In genomic region chr8:125384551-125385183, GRCm38 (mm10) we compare ENCODE assay signal across 20 mouse cellular contexts.
DNase-seq lines count a peak whose midpoint lies in the region; ATAC-seq and TF ChIP-seq lines count a peak whose summit lies in the region.
"Had no signal": no experiment of that assay in that cellular context is flagged by ENCODE, and none has a peak within 500 bp of the region (broad histone marks: within the 10 kb centered on the region; RNA-seq: fewer than 3 reads in every experiment).

No protein-coding gene starts in this region.

- peaks cover 58% of the 10 kb centered on the region for H3K4me1 ChIP-seq in heart, embryonic 13.5 days
- no peaks in the 10 kb centered on the region for H3K4me1 ChIP-seq in stomach, postnatal 0 days (replicated peaks; ENCODE audit: control insufficient read depth, insufficient read depth)
- 0 out of 2 replicates have a peak, but pooled peaks cover 8% of the 10 kb centered on the region for H3K4me1 ChIP-seq in intestine, postnatal 0 days (replicated peaks; ENCODE audit: control insufficient read depth, insufficient read depth, low read length)
- H3K4me1 ChIP-seq in neural tube, embryonic 15.5 days = peaks cover 29% of the 10 kb centered on the region

- intact Hi-C loops in heart, postnatal 10 days (cut with DNase I) = loop anchor here (2.0 to 5.0 kb wide), 2 partner anchors 16 to 32 kb away; no protein-coding TSS in a partner anchor

- no peak for DNase-seq in heart, postnatal 10 days
- DNase-seq in ovary, adult 18-20 months (ENCODE audit: low spot score) = peak; percentile 52
- DNase-seq in ovary, postnatal 14 days (ENCODE audit: low spot score) = no peak
- DNase-seq in fat pad, adult 2 months (ENCODE audit: extremely low read depth, low read depth, low spot score) = peak; percentile 47
- no peak for DNase-seq in stomach, postnatal 0 days (ENCODE audit: low spot score)
- DNase-seq: cerebellum, adult 11-12 months; gastrocnemius, postnatal 36 days; kidney, adult 2 months; kidney, postnatal 4 days; liver, postnatal 0 days; lung, postnatal 36 days; spleen, adult 18-20 months; thymus, postnatal 4 days had no signal

- TF ChIP-seq CTCF in stomach, postnatal 0 days (IDR thresholded peaks at IDR 0.05; ENCODE audit: low read depth) = no peak
- TF ChIP-seq CTCF in intestine, postnatal 0 days (IDR thresholded peaks at IDR 0.05; ENCODE audit: low read depth) = no peak

- TF ChIP-seq EP300 in stomach, postnatal 0 days (optimal IDR thresholded peaks at IDR 0.05) = no peak

- H3K27me3 ChIP-seq in heart, embryonic 13.5 days (replicated peaks) = no peaks in the 10 kb centered on the region
- no peaks in the 10 kb centered on the region for H3K27me3 ChIP-seq in stomach, postnatal 0 days (ENCODE audit: control insufficient read depth, insufficient read depth, low read length)
- H3K27me3 ChIP-seq in intestine, postnatal 0 days (replicated peaks; ENCODE audit: control insufficient read depth, insufficient read depth, low read length) = no peaks in the 10 kb centered on the region
- no peaks in the 10 kb centered on the region for H3K27me3 ChIP-seq in neural tube, embryonic 15.5 days (replicated peaks)
- H3K27me3 ChIP-seq: embryonic facial prominence, embryonic 13.5 days; limb, embryonic 12.5 days had no signal

- no peak for ATAC-seq in heart, embryonic 13.5 days (ENCODE audit: extremely low read depth, insufficient number of reproducible peaks, low FRiP score, low TSS enrichment)
- ATAC-seq in stomach, postnatal 0 days (ENCODE audit: low FRiP score, low TSS enrichment) = no peak
- no peak for ATAC-seq in intestine, postnatal 0 days
- no peak for ATAC-seq in neural tube, embryonic 15.5 days (ENCODE audit: low FRiP score)
- ATAC-seq: CD4-positive, CD25-positive, alpha-beta regulatory T cell, adult 4 months had no signal

- no peaks in the 10 kb centered on the region for H3K9me3 ChIP-seq in heart, embryonic 13.5 days
- H3K9me3 ChIP-seq in stomach, postnatal 0 days (ENCODE audit: control insufficient read depth, low read length) = no peaks in the 10 kb centered on the region
- no peaks in the 10 kb centered on the region for H3K9me3 ChIP-seq in intestine, postnatal 0 days (ENCODE audit: control insufficient read depth)
- no peaks in the 10 kb centered on the region for H3K9me3 ChIP-seq in neural tube, embryonic 15.5 days (replicated peaks)
- H3K9me3 ChIP-seq: embryonic facial prominence, embryonic 13.5 days; limb, embryonic 12.5 days had no signal

- no peak overlapping the region for H3K9ac ChIP-seq in heart, embryonic 13.5 days
- H3K9ac ChIP-seq in stomach, postnatal 0 days (ENCODE audit: low read length) = no peak overlapping the region
- no peak overlapping the region for H3K9ac ChIP-seq in intestine, postnatal 0 days (ENCODE audit: low read depth, low read length)
- no peak overlapping the region for H3K9ac ChIP-seq in neural tube, embryonic 15.5 days (replicated peaks)
- H3K9ac ChIP-seq: embryonic facial prominence, embryonic 13.5 days; limb, embryonic 12.5 days; liver, postnatal 0 days had no signal

- H3K36me3 ChIP-seq in heart, embryonic 13.5 days = no peaks in the 10 kb centered on the region
- no peaks in the 10 kb centered on the region for H3K36me3 ChIP-seq in stomach, postnatal 0 days (ENCODE audit: control insufficient read depth, insufficient read depth, low read length)
- H3K36me3 ChIP-seq in intestine, postnatal 0 days (ENCODE audit: control insufficient read depth, insufficient read depth) = no peaks in the 10 kb centered on the region
- H3K36me3 ChIP-seq in neural tube, embryonic 15.5 days = no peaks in the 10 kb centered on the region
- H3K36me3 ChIP-seq: embryonic facial prominence, embryonic 13.5 days; limb, embryonic 12.5 days had no signal

- WGBS in heart, embryonic 13.5 days = 90% methylated on average over 4 of the region's 4 CpGs
- 64% methylated on average over 4 of the region's 4 CpGs for WGBS in stomach, postnatal 0 days
- WGBS in intestine, postnatal 0 days = 89% methylated on average over 4 of the region's 4 CpGs
- 87% methylated on average over 4 of the region's 4 CpGs for WGBS in neural tube, embryonic 15.5 days

- no peak overlapping the region for H3K4me2 ChIP-seq in heart, embryonic 13.5 days
- H3K4me2 ChIP-seq in stomach, postnatal 0 days (replicated peaks; ENCODE audit: low read depth) = no peak overlapping the region
- H3K4me2 ChIP-seq in intestine, postnatal 0 days (replicated peaks; ENCODE audit: low read depth) = no peak overlapping the region
- no peak overlapping the region for H3K4me2 ChIP-seq in neural tube, embryonic 15.5 days
- H3K4me2 ChIP-seq: limb, embryonic 12.5 days; midbrain, embryonic 11.5 days had no signal

- peak overlapping the region; percentile 85 for H3K27ac ChIP-seq in heart, embryonic 13.5 days (replicated peaks)
- H3K27ac ChIP-seq in stomach, postnatal 0 days (replicated peaks) = peak overlapping the region; percentile 41
- no peak overlapping the region for H3K27ac ChIP-seq in intestine, postnatal 0 days (ENCODE audit: low read depth, low read length)
- H3K27ac ChIP-seq in neural tube, embryonic 15.5 days (replicated peaks) = no peak overlapping the region

- no peak overlapping the region for H3K4me3 ChIP-seq in heart, embryonic 13.5 days
- H3K4me3 ChIP-seq in stomach, postnatal 0 days (ENCODE audit: low read depth, low read length) = no peak overlapping the region
- H3K4me3 ChIP-seq in intestine, postnatal 0 days (ENCODE audit: low read depth, low read length) = no peak overlapping the region
- no peak overlapping the region for H3K4me3 ChIP-seq in neural tube, embryonic 15.5 days (replicated peaks)
- H3K4me3 ChIP-seq: embryonic facial prominence, embryonic 13.5 days; limb, embryonic 12.5 days had no signal

Comparison
In these comparisons a context has a peak if more than half of its experiments do, and no peak if none do; other contexts are left out.
1. DNase-seq: peak in ovary, adult 18-20 months (single experiment) and fat pad, adult 2 months (single experiment); none in heart, postnatal 10 days (0 of 2), ovary, postnatal 14 days (single experiment) and stomach, postnatal 0 days (single experiment).
2. H3K27ac ChIP-seq: peak in heart, embryonic 13.5 days (single experiment) and stomach, postnatal 0 days (single experiment); none in intestine, postnatal 0 days (single experiment) and neural tube, embryonic 15.5 days (single experiment).